Mouse (Mus musculus): ENCODE measurements around the gene Thsd7b. TPM values are rescaled to one million over a fixed set of nuclear protein-coding genes. Genes with fewer than 3 reads are reported as not detected.

Thsd7b gene
- polyA plus RNA-seq, 1 experiment = 0.02 TPM

- no peaks in the 10 kb centered on the region for H3K79me2 ChIP-seq (ENCODE audit: control insufficient read depth, insufficient read depth)
- no peak overlapping the region for H3ac ChIP-seq (ENCODE audit: control insufficient read depth, insufficient read length, low read depth)
- no peak for TF ChIP-seq CEBPB (IDR thresholded peaks at IDR 0.05; ENCODE audit: low read depth)
- no peak for TF ChIP-seq FOSL1 (IDR thresholded peaks at IDR 0.05; ENCODE audit: insufficient read depth, low read length, poor library complexity, severe bottlenecking)
- TF ChIP-seq MYOG (IDR thresholded peaks at IDR 0.05; ENCODE audit: control insufficient read depth, extremely low read depth, insufficient read length) = no peak
- no peak for TF ChIP-seq CTCF (IDR thresholded peaks at IDR 0.05; ENCODE audit: control insufficient read depth, insufficient read depth, insufficient read length)
- no peak for TF ChIP-seq USF1 (IDR thresholded peaks at IDR 0.05; ENCODE audit: low read depth)
- TF ChIP-seq MAX (IDR thresholded peaks at IDR 0.05) = no peak
- TF ChIP-seq MYOD1 (IDR thresholded peaks at IDR 0.05; ENCODE audit: control insufficient read depth, insufficient read length, low read depth) = no peak
- H3K36me3 ChIP-seq (ENCODE audit: control insufficient read depth, insufficient read depth) = no peaks in the 10 kb centered on the region
- H3K79me3 ChIP-seq (ENCODE audit: low read depth) = no peaks in the 10 kb centered on the region
- H3K27me3 ChIP-seq (ENCODE audit: control insufficient read depth, insufficient read depth, insufficient read length) = no peaks in the 10 kb centered on the region
- H3K4me3 ChIP-seq (ENCODE audit: insufficient read depth, poor library complexity, severe bottlenecking) = no peak overlapping the region
Measured at GRCm38 (mm10) chr1:129365590-129365989, 92.5 kb downstream of the Thsd7b start.

- Histone ChIP-seq H3K27me3 (ENCODE audit: control insufficient read depth, insufficient read depth, insufficient read length) (no peaks in the 10 kb centered on the region), H3K79me3 (ENCODE audit: low read depth) (no peaks in the 10 kb centered on the region), H3K79me2 (ENCODE audit: control insufficient read depth, insufficient read depth) (no peaks in the 10 kb centered on the region), H3K36me3 (ENCODE audit: control insufficient read depth, insufficient read depth) (no peaks in the 10 kb centered on the region), H3K4me3 (ENCODE audit: insufficient read depth, poor library complexity, severe bottlenecking) (no peak overlapping the region), H3ac (ENCODE audit: control insufficient read depth, insufficient read length, low read depth) (no peak overlapping the region)
- TF ChIP-seq CTCF (IDR thresholded peaks at IDR 0.05; ENCODE audit: control insufficient read depth, insufficient read depth, insufficient read length) = no peak
- TF ChIP-seq USF1 (IDR thresholded peaks at IDR 0.05; ENCODE audit: low read depth) = no peak
- TF ChIP-seq FOSL1 (IDR thresholded peaks at IDR 0.05; ENCODE audit: insufficient read depth, low read length, poor library complexity, severe bottlenecking) = no peak
- TF ChIP-seq MYOG (IDR thresholded peaks at IDR 0.05; ENCODE audit: control insufficient read depth, extremely low read depth, insufficient read length) = no peak
- TF ChIP-seq MYOD1 (IDR thresholded peaks at IDR 0.05; ENCODE audit: control insufficient read depth, insufficient read length, low read depth) = no peak
- no peak for TF ChIP-seq CEBPB (IDR thresholded peaks at IDR 0.05; ENCODE audit: low read depth)
Measured at GRCm38 (mm10) chr1:129386479-129386878, 113.4 kb downstream of the Thsd7b start.

GRCm38 (mm10) chr1:129411584-129411983 lies 138.5 kb downstream of the Thsd7b start:
- H3ac ChIP-seq (ENCODE audit: control insufficient read depth, insufficient read length, low read depth) = no peak overlapping the region
- no peaks in the 10 kb centered on the region for H3K27me3 ChIP-seq (ENCODE audit: control insufficient read depth, insufficient read depth, insufficient read length)
- TF ChIP-seq MYOG (IDR thresholded peaks at IDR 0.05; ENCODE audit: control insufficient read depth, extremely low read depth, insufficient read length) = no peak
- no peak for TF ChIP-seq CEBPB (IDR thresholded peaks at IDR 0.05; ENCODE audit: low read depth)
- no peak for TF ChIP-seq MYOD1 (IDR thresholded peaks at IDR 0.05; ENCODE audit: control insufficient read depth, insufficient read length, low read depth)
- TF ChIP-seq CTCF (IDR thresholded peaks at IDR 0.05; ENCODE audit: control insufficient read depth, insufficient read depth, insufficient read length) = no peak
- TF ChIP-seq USF1 (IDR thresholded peaks at IDR 0.05; ENCODE audit: low read depth) = no peak
- no peak for TF ChIP-seq MAX (IDR thresholded peaks at IDR 0.05)
- no peak for TF ChIP-seq FOSL1 (IDR thresholded peaks at IDR 0.05; ENCODE audit: insufficient read depth, low read length, poor library complexity, severe bottlenecking)
- no peaks in the 10 kb centered on the region for H3K36me3 ChIP-seq (ENCODE audit: control insufficient read depth, insufficient read depth)
- H3K79me3 ChIP-seq (ENCODE audit: low read depth) = no peaks in the 10 kb centered on the region
- H3K79me2 ChIP-seq (ENCODE audit: control insufficient read depth, insufficient read depth) = no peaks in the 10 kb centered on the region
- H3K4me3 ChIP-seq (ENCODE audit: insufficient read depth, poor library complexity, severe bottlenecking) = no peak overlapping the region

- Histone ChIP-seq H3K4me3 (ENCODE audit: insufficient read depth, poor library complexity, severe bottlenecking) (no peak overlapping the region), H3K79me3 (ENCODE audit: low read depth) (no peaks in the 10 kb centered on the region), H3ac (ENCODE audit: control insufficient read depth, insufficient read length, low read depth) (no peak overlapping the region), H3K79me2 (ENCODE audit: control insufficient read depth, insufficient read depth) (no peaks in the 10 kb centered on the region), H3K27me3 (ENCODE audit: control insufficient read depth, insufficient read depth, insufficient read length) (no peaks in the 10 kb centered on the region), H3K36me3 (ENCODE audit: control insufficient read depth, insufficient read depth) (no peaks in the 10 kb centered on the region)
- TF ChIP-seq MAX (IDR thresholded peaks at IDR 0.05) (no peak), USF1 (IDR thresholded peaks at IDR 0.05; ENCODE audit: low read depth) (no peak), CEBPB (IDR thresholded peaks at IDR 0.05; ENCODE audit: low read depth) (no peak), MYOG (IDR thresholded peaks at IDR 0.05; ENCODE audit: control insufficient read depth, extremely low read depth, insufficient read length) (no peak), CTCF (IDR thresholded peaks at IDR 0.05; ENCODE audit: control insufficient read depth, insufficient read depth, insufficient read length) (no peak), MYOD1 (IDR thresholded peaks at IDR 0.05; ENCODE audit: control insufficient read depth, insufficient read length, low read depth) (no peak), FOSL1 (IDR thresholded peaks at IDR 0.05; ENCODE audit: insufficient read depth, low read length, poor library complexity, severe bottlenecking) (no peak)
Measured at GRCm38 (mm10) chr1:129421581-129421980, 148.5 kb downstream of the Thsd7b start.

- Histone ChIP-seq H3K27me3 (ENCODE audit: control insufficient read depth, insufficient read depth, insufficient read length) (no peaks in the 10 kb centered on the region), H3K4me3 (ENCODE audit: insufficient read depth, poor library complexity, severe bottlenecking) (no peak overlapping the region), H3K79me3 (ENCODE audit: low read depth) (no peaks in the 10 kb centered on the region), H3ac (ENCODE audit: control insufficient read depth, insufficient read length, low read depth) (no peak overlapping the region), H3K36me3 (ENCODE audit: control insufficient read depth, insufficient read depth) (no peaks in the 10 kb centered on the region), H3K79me2 (ENCODE audit: control insufficient read depth, insufficient read depth) (no peaks in the 10 kb centered on the region)
- TF ChIP-seq CTCF (IDR thresholded peaks at IDR 0.05; ENCODE audit: control insufficient read depth, insufficient read depth, insufficient read length) (no peak), USF1 (IDR thresholded peaks at IDR 0.05; ENCODE audit: low read depth) (no peak), MYOG (IDR thresholded peaks at IDR 0.05; ENCODE audit: control insufficient read depth, extremely low read depth, insufficient read length) (no peak), CEBPB (IDR thresholded peaks at IDR 0.05; ENCODE audit: low read depth) (no peak), FOSL1 (IDR thresholded peaks at IDR 0.05; ENCODE audit: insufficient read depth, low read length, poor library complexity, severe bottlenecking) (no peak), MAX (IDR thresholded peaks at IDR 0.05) (no peak), MYOD1 (IDR thresholded peaks at IDR 0.05; ENCODE audit: control insufficient read depth, insufficient read length, low read depth) (no peak)
Measured at GRCm38 (mm10) chr1:129464414-129464813, 191.3 kb downstream of the Thsd7b start.

- H3K79me3 ChIP-seq (ENCODE audit: low read depth) = no peaks in the 10 kb centered on the region
- no peak overlapping the region for H3ac ChIP-seq (ENCODE audit: control insufficient read depth, insufficient read length, low read depth)
- no peak overlapping the region for H3K4me3 ChIP-seq (ENCODE audit: insufficient read depth, poor library complexity, severe bottlenecking)
- H3K27me3 ChIP-seq (ENCODE audit: control insufficient read depth, insufficient read depth, insufficient read length) = no peaks in the 10 kb centered on the region
- no peaks in the 10 kb centered on the region for H3K79me2 ChIP-seq (ENCODE audit: control insufficient read depth, insufficient read depth)
- TF ChIP-seq MYOG (IDR thresholded peaks at IDR 0.05; ENCODE audit: control insufficient read depth, extremely low read depth, insufficient read length) (no peak), CTCF (IDR thresholded peaks at IDR 0.05; ENCODE audit: control insufficient read depth, insufficient read depth, insufficient read length) (no peak), USF1 (IDR thresholded peaks at IDR 0.05; ENCODE audit: low read depth) (no peak), CEBPB (IDR thresholded peaks at IDR 0.05; ENCODE audit: low read depth) (no peak), MAX (IDR thresholded peaks at IDR 0.05) (no peak), MYOD1 (IDR thresholded peaks at IDR 0.05; ENCODE audit: control insufficient read depth, insufficient read length, low read depth) (no peak), FOSL1 (IDR thresholded peaks at IDR 0.05; ENCODE audit: insufficient read depth, low read length, poor library complexity, severe bottlenecking) (no peak)
- H3K36me3 ChIP-seq (ENCODE audit: control insufficient read depth, insufficient read depth) = no peaks in the 10 kb centered on the region
Measured at GRCm38 (mm10) chr1:129473504-129473903, 200.4 kb downstream of the Thsd7b start.

All from C2C12 (cell line).